Mouse (Mus musculus): ENCODE results near the gene Slc1a7. TPM values are rescaled to one million over a fixed set of nuclear protein-coding genes. Genes with fewer than 3 reads are reported as not detected.

Slc1a7 gene
- total and polyA plus RNA-seq, 2 experiments = 0.04 to 0.09 TPM

DNA sequence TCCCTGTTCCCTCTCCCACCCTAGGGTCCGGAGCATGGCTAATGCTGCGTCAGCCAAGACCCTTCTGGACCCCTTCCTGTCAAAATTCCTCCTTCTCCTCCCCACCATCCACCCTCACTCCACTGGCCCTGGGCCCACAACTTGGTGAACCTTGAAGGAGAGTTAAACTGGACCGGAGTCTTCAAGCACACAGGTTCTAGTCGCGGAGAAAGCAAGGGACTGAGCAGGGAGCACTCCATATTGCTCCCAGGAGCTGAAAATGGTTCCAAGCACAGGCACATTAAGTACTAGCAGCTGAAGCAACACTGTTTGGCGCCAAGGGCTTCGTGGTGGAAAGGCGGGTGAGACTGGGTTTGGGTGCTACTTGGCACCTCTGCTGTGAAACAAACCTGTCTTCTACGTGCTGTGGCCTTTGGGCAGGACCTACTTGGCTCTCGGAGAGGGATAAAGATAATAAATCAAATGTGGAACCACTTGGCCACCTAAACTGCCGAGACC lies 64.3 kb downstream of the Slc1a7 start:
- Histone ChIP-seq H3K27me3 (ENCODE audit: control insufficient read depth, insufficient read depth, low read length) (peaks cover 2% of the 10 kb centered on the region; the same call in 1 of the 2 replicates), H3K4me3 (ENCODE audit: insufficient read depth, low read depth, low read length) (no peak overlapping the region), H3K27ac (replicated peaks; ENCODE audit: insufficient read depth, low read depth, low read length) (no peak overlapping the region), H3K9ac (ENCODE audit: low read depth, low read length) (no peak overlapping the region), H3K36me3 (ENCODE audit: control insufficient read depth, insufficient read depth, low read length) (no peaks in the 10 kb centered on the region), H3K4me1 (ENCODE audit: control insufficient read depth, insufficient read depth, low read length) (peaks cover 3% of the 10 kb centered on the region; the same call in 1 of the 2 replicates), H3K79me2 (ENCODE audit: control insufficient read depth, insufficient read depth, low read length) (no peaks in the 10 kb centered on the region)
- DNase-seq (ENCODE audit: extremely low read depth, low read depth, low spot score) = peak; percentile 15
- TF ChIP-seq POLR2A (IDR thresholded peaks at IDR 0.05; ENCODE audit: extremely low read depth, insufficient read depth, low read length) (no peak), CTCF (IDR thresholded peaks at IDR 0.05; ENCODE audit: low read depth, low read length) (no peak)
- 62% methylated on average over 11 of the region's 11 CpGs for WGBS

DNA sequence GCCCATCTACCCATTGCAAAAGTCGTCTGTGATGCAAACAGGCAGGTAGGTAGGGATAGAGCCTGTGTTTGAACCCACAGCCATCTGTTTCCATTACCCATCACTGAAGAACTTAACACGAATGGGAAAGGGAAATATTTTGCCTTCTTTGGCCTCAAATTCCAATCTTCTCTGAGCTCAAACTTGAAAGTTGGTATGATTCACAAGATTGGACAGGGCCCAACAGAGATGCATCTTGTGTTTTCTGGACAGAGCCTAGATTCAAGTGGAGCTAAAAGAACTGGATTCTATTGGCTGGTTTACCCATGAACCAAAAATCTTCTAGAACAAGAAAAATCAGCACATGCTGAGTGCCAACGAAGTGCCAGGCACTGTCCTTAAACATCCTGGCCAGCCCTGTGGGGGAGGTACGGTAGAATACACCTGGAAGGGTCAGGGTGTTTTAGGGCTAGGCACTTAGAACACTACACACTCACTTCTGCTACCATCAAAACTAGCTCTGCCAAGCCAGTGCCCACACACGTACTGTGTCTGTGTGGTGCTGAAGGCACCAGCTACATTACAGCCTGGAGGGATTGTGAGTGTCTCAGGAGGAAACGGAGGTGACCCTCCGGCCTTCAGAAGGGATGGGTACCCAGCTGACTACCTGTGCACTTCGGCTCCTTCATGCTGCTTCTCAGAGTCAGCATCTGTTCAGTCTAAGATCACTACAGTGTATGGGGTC lies 65.1 kb downstream of the Slc1a7 start:
- no peak for DNase-seq (ENCODE audit: extremely low read depth, low read depth, low spot score)
- H3K36me3 ChIP-seq (ENCODE audit: control insufficient read depth, insufficient read depth, low read length) = no peaks in the 10 kb centered on the region
- H3K27ac ChIP-seq (replicated peaks; ENCODE audit: insufficient read depth, low read depth, low read length) = no peak overlapping the region
- TF ChIP-seq CTCF (IDR thresholded peaks at IDR 0.05; ENCODE audit: low read depth, low read length) (no peak), POLR2A (IDR thresholded peaks at IDR 0.05; ENCODE audit: extremely low read depth, insufficient read depth, low read length) (no peak)
- H3K9ac ChIP-seq (ENCODE audit: low read depth, low read length) = no peak overlapping the region
- WGBS = 87% methylated on average over 8 of the region's 8 CpGs
- H3K4me1 ChIP-seq (ENCODE audit: control insufficient read depth, insufficient read depth, low read length) = peaks cover 3% of the 10 kb centered on the region; the same call in 1 of the 2 replicates
- H3K79me2 ChIP-seq (ENCODE audit: control insufficient read depth, insufficient read depth, low read length) = no peaks in the 10 kb centered on the region
- H3K4me3 ChIP-seq (ENCODE audit: insufficient read depth, low read depth, low read length) = no peak overlapping the region
- peaks cover 2% of the 10 kb centered on the region; the same call in 1 of the 2 replicates for H3K27me3 ChIP-seq (ENCODE audit: control insufficient read depth, insufficient read depth, low read length)

DNA sequence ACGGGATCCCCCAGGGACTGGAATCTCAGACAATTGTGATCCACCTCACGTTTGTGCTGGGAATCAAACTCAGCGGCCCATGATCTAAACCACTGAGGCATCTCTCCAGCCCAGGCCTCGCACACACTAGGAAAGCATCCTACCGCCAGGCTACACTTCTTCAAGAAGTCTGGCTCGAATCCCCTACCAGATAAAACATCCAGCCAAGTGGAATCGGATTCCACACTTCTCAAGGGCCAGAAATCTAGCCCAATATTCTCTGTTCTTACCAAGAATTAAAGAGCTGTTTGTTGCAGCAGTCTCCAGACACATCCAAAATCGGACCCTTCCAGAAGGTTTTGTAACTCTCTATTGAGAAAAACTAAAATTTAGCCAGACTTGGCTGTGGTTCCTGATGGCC lies 68.9 kb downstream of the Slc1a7 start:
- H3K4me1 ChIP-seq (ENCODE audit: control insufficient read depth, insufficient read depth, low read length) = peaks cover 3% of the 10 kb centered on the region; the same call in 1 of the 2 replicates
- H3K4me3 ChIP-seq (ENCODE audit: insufficient read depth, low read depth, low read length) = no peak overlapping the region
- no peaks in the 10 kb centered on the region for H3K27me3 ChIP-seq (ENCODE audit: control insufficient read depth, insufficient read depth, low read length)
- peaks cover under 1% of the 10 kb centered on the region; the same call in 1 of the 2 replicates for H3K36me3 ChIP-seq (ENCODE audit: control insufficient read depth, insufficient read depth, low read length)
- no peak overlapping the region for H3K27ac ChIP-seq (replicated peaks; ENCODE audit: insufficient read depth, low read depth, low read length)
- H3K9ac ChIP-seq (ENCODE audit: low read depth, low read length) = no peak overlapping the region
- 71% methylated on average over 8 of the region's 8 CpGs for WGBS
- TF ChIP-seq POLR2A (IDR thresholded peaks at IDR 0.05; ENCODE audit: extremely low read depth, insufficient read depth, low read length) = no peak
- no peak for TF ChIP-seq CTCF (IDR thresholded peaks at IDR 0.05; ENCODE audit: low read depth, low read length)
- peak; percentile 19 for DNase-seq (ENCODE audit: extremely low read depth, low read depth, low spot score)
- no peaks in the 10 kb centered on the region for H3K79me2 ChIP-seq (ENCODE audit: control insufficient read depth, insufficient read depth, low read length)

DNA sequence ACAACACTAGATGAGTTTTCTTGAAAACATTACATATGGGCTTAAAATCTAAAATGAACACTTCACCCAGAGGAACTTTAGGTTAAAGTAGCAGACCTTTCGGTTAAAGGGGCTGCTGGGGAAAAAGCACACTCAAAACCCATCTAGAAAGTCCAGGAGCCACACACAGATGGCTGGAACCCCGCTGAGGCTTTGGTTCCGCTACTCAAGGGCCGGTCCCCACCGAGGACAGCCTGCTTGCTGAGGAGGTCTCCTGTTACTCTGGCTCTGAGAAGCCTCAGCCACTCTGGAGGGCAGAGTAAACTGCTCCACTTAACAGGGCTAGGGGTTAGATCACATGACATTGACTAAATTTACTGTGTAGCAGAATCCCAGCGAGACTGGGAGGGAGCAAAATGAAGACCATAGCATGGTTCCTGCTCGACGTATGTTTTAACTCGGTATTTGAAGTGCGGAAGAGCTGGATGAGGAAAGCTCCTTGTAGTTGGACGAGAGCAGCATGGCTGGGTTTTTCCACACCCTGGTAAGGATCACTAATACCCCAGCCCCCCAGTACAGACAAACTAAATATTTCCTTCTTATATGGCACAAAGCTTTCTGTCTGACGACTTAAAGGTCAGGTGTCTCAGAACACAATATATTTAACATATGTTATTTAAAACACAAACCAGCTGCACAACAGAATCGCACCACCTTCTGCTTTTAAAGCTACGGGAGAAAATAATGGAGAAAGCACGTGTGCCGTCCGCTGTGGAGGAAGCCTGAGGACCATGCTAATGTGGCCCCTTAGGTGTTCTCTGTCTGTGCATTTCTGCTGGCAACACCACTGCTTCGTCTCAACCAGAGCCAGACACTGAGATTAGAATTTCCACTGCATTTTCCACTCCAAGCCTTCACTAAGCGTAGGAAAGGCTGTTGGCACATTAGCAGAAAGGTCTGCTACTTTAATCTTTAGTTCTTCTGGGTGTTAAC lies 77.3 kb downstream of the Slc1a7 start:
- Histone ChIP-seq H3K27me3 (ENCODE audit: control insufficient read depth, insufficient read depth, low read length) (no peaks in the 10 kb centered on the region), H3K4me1 (ENCODE audit: control insufficient read depth, insufficient read depth, low read length) (no peaks in the 10 kb centered on the region), H3K4me3 (ENCODE audit: insufficient read depth, low read depth, low read length) (no peak overlapping the region), H3K79me2 (ENCODE audit: control insufficient read depth, insufficient read depth, low read length) (no peaks in the 10 kb centered on the region), H3K36me3 (ENCODE audit: control insufficient read depth, insufficient read depth, low read length) (peaks cover 72% of the 10 kb centered on the region), H3K27ac (replicated peaks; ENCODE audit: insufficient read depth, low read depth, low read length) (no peak overlapping the region), H3K9ac (ENCODE audit: low read depth, low read length) (no peak overlapping the region)
- DNase-seq (ENCODE audit: extremely low read depth, low read depth, low spot score) = no peak
- TF ChIP-seq CTCF (IDR thresholded peaks at IDR 0.05; ENCODE audit: low read depth, low read length) (no peak), POLR2A (IDR thresholded peaks at IDR 0.05; ENCODE audit: extremely low read depth, insufficient read depth, low read length) (no peak)
- WGBS = 87% methylated on average over 19 of the region's 19 CpGs

DNA sequence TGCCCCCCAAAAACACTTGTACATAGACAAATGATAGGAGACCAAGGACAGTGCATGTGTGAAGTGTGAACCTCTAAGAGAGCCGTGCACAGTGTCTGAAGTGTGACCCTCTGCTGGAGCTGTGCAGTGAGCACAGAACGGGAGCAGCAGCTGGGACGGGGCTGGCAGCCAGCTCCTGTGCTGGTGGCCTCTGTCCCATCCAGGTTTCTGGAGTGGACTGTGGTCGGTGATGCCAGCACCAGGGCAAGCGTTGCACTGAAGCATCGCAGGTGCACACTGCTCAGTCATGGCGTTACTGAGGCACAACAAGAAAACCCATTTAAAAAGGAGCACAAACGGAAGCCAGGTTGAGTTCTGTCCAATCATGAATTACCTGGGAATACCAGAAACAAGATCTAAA lies 78.0 kb downstream of the Slc1a7 start:
- TF ChIP-seq CTCF (IDR thresholded peaks at IDR 0.05; ENCODE audit: low read depth, low read length) = no peak
- TF ChIP-seq POLR2A (IDR thresholded peaks at IDR 0.05; ENCODE audit: extremely low read depth, insufficient read depth, low read length) = no peak
- H3K79me2 ChIP-seq (ENCODE audit: control insufficient read depth, insufficient read depth, low read length) = no peaks in the 10 kb centered on the region
- DNase-seq (ENCODE audit: extremely low read depth, low read depth, low spot score) = peak; percentile 63
- H3K36me3 ChIP-seq (ENCODE audit: control insufficient read depth, insufficient read depth, low read length) = peaks cover 79% of the 10 kb centered on the region
- H3K27ac ChIP-seq (replicated peaks; ENCODE audit: insufficient read depth, low read depth, low read length) = no peak overlapping the region
- no peaks in the 10 kb centered on the region for H3K4me1 ChIP-seq (ENCODE audit: control insufficient read depth, insufficient read depth, low read length)
- H3K27me3 ChIP-seq (ENCODE audit: control insufficient read depth, insufficient read depth, low read length) = no peaks in the 10 kb centered on the region
- 35% methylated on average over 8 of the region's 8 CpGs for WGBS
- H3K9ac ChIP-seq (ENCODE audit: low read depth, low read length) = no peak overlapping the region
- H3K4me3 ChIP-seq (ENCODE audit: insufficient read depth, low read depth, low read length) = no peak overlapping the region

All from liver, adult 2 months (tissue).